Mouse (Mus musculus) small intestine, adult 2 months (tissue): ENCODE data around the gene Rabggtb.

Experiments used
- CTCF ChIP-seq: fragments of 200-500 bp; IDR thresholded peaks from 2 replicates; pipeline ENCODE4 v1.5.1; 2012; ENCODE audit warnings: low read depth, mild to moderate bottlenecking, control low read depth, inconsistent platforms, low read length, moderate library complexity, mixed read lengths; ENCODE audit not compliant: insufficient replicate concordance, insufficient read length; ENCODE audit errors: extremely low read depth
- POLR2A ChIP-seq: fragments of 200-500 bp; IDR thresholded peaks from 2 replicates; pipeline ENCODE4 v1.6.1; 2012; ENCODE audit warnings: low read depth, mild to moderate bottlenecking, control low read depth, inconsistent platforms, low read length, moderate library complexity

GRCm38 (mm10) chr3:153926333-153926732 lies 13.5 kb upstream of the Rabggtb start:
- TF ChIP-seq CTCF = no peak
- TF ChIP-seq POLR2A = no peak
